9 mouse cellular contexts compared by ENCODE assay signal in the genomic region with DNA sequence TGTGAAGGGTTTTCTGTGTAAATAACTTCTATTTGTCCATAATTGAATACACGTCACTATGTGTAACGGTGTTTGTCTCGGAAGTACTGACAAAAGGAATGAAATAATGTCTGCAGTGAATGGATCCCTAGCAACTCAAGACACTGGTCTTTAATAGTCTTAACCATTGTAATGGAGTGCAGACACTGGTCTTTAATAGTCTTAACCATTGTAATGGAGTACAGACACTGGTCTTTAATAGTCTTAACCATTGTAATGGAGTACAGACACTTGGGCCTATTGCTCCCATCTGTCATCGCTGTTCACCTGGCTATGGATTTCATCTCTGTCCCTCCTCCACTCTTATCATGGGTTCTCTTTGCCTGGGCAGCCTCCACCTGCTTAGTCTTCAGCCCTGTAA. TPM values are rescaled to one million over a fixed set of nuclear protein-coding genes. Genes with fewer than 3 reads are reported as not detected.
A peak's percentile ranks its signal among the peaks of the same experiment; 100 is the strongest.
DNase-seq lines count a peak whose midpoint lies in the region; ATAC-seq lines count a peak whose summit lies in the region.
"Had no signal": no experiment of that assay in that cellular context is flagged by ENCODE, and none has a peak within 500 bp of the region (broad histone marks: within the 10 kb centered on the region; RNA-seq: fewer than 3 reads in every experiment).

No protein-coding gene starts in this region.

- WGBS in lung, embryonic 16.5 days: 88% methylated on average over 4 of the region's 4 CpGs
- 89% methylated on average over 4 of the region's 4 CpGs for WGBS in neural tube, embryonic 12.5 days

- intact Hi-C loops in left cerebral cortex, postnatal 25 days (cut with DNase I): no loop called here

- H3K27me3 ChIP-seq in lung, embryonic 16.5 days (ENCODE audit: control insufficient read depth, insufficient read depth, low read depth, low read length): no peaks in the 10 kb centered on the region
- H3K27me3 ChIP-seq in neural tube, embryonic 12.5 days (replicated peaks): no peaks in the 10 kb centered on the region

- H3K4me1 ChIP-seq in lung, embryonic 16.5 days (replicated peaks; ENCODE audit: control insufficient read depth, insufficient read depth, low read length): no peaks in the 10 kb centered on the region
- no peaks in the 10 kb centered on the region for H3K4me1 ChIP-seq in neural tube, embryonic 12.5 days

- H3K4me3 ChIP-seq in lung, embryonic 16.5 days (ENCODE audit: low read length): no peak overlapping the region
- H3K4me3 ChIP-seq in neural tube, embryonic 12.5 days: no peak overlapping the region

- no peaks in the 10 kb centered on the region for H3K9me3 ChIP-seq in lung, embryonic 16.5 days (ENCODE audit: control insufficient read depth, low read length)
- no peaks in the 10 kb centered on the region for H3K9me3 ChIP-seq in neural tube, embryonic 12.5 days

- no peak overlapping the region for H3K27ac ChIP-seq in lung, embryonic 16.5 days (ENCODE audit: low read length)
- H3K27ac ChIP-seq in neural tube, embryonic 12.5 days: no peak overlapping the region
- H3K27ac ChIP-seq: macrophage had no signal

- H3K9ac ChIP-seq in lung, embryonic 16.5 days (ENCODE audit: low read length): no peak overlapping the region
- no peak overlapping the region for H3K9ac ChIP-seq in neural tube, embryonic 12.5 days

- DNase-seq in lung, adult 18-20 months: no peak
- peak; percentile 83 for DNase-seq in embryo, embryonic 10 days (ENCODE audit: low spot score)
- peak; percentile 66 for DNase-seq in induced T-regulatory cell, adult 2 months (ENCODE audit: low read depth)
- no peak for DNase-seq in cerebellum, postnatal 36 days
- DNase-seq in layer of hippocampus, adult 11-12 months (ENCODE audit: low spot score): no peak
- DNase-seq in left cerebral cortex, postnatal 25 days (ENCODE audit: low spot score in 2 of 2): no peak

- no peaks in the 10 kb centered on the region for H3K36me3 ChIP-seq in lung, embryonic 16.5 days (ENCODE audit: control insufficient read depth, insufficient read depth, low read length)
- H3K36me3 ChIP-seq in neural tube, embryonic 12.5 days: no peaks in the 10 kb centered on the region

- ATAC-seq in lung, embryonic 16.5 days (ENCODE audit: low read depth): peak; percentile 100
- peak; percentile 100 for ATAC-seq in neural tube, embryonic 12.5 days (ENCODE audit: low FRiP score, low read depth)

- H3K4me2 ChIP-seq in lung, embryonic 16.5 days (ENCODE audit: low read depth, low read length): no peak overlapping the region
- no peak overlapping the region for H3K4me2 ChIP-seq in neural tube, embryonic 12.5 days (replicated peaks)

RNA-seq across cellular contexts. Expression of a gene that starts 53.2 kb away (rescaled TPM):
- 29.1 and 33.9 TPM in 2 replicates for polyA plus RNA-seq in lung, embryonic 16.5 days (2015; fragmentation: Nextera tagmentation; extraction: Ambion mirVana)
- polyA plus RNA-seq in neural tube, embryonic 12.5 days (2016; fragmentation: Nextera tagmentation; extraction: Ambion mirVana): 55.6 and 56.7 TPM in 2 replicates
- total RNA-seq in left cerebral cortex, postnatal 25 days (2021): 10 to 100 TPM; 59.3 to 71.4 TPM

Comparison
In these comparisons a context has a peak if more than half of its experiments do, and no peak if none do; other contexts are left out.
1. DNase-seq: peak in embryo, embryonic 10 days (single experiment) and induced T-regulatory cell, adult 2 months (single experiment); none in lung, adult 18-20 months (0 of 2), cerebellum, postnatal 36 days (0 of 2), layer of hippocampus, adult 11-12 months (single experiment) and left cerebral cortex, postnatal 25 days (0 of 2).